Mouse (Mus musculus): ENCODE measurements around the gene Renbp. TPM values are rescaled to one million over a fixed set of nuclear protein-coding genes. Genes with fewer than 3 reads are reported as not detected.

Gene Renbp
- polyA plus RNA-seq, 2 experiments from 2014 or later = 6.4 to 15.1 TPM

- ATAC-seq = peak; percentile 6
Measured at GRCm38 (mm10) chrX:73921285-73921822, 9.3 kb downstream of the Renbp start.

- no peak for ATAC-seq
Measured at GRCm38 (mm10) chrX:73918631-73919030, 12.0 kb downstream of the Renbp start.

- no peak for ATAC-seq
Measured at GRCm38 (mm10) chrX:73916945-73917344, 13.7 kb downstream of the Renbp start.

- ATAC-seq = peak; percentile 83
Measured at GRCm38 (mm10) chrX:73914827-73915703, 15.6 kb downstream of the Renbp start.

GRCm38 (mm10) chrX:73911588-73911987, 19.1 kb downstream of the Renbp start:
- peak; percentile 55 for ATAC-seq

- ATAC-seq = peak; percentile 5
Measured at GRCm38 (mm10) chrX:73911156-73911555, 19.5 kb downstream of the Renbp start.

- ATAC-seq = no peak
Measured at GRCm38 (mm10) chrX:73910451-73910850, 20.2 kb downstream of the Renbp start.

GRCm38 (mm10) chrX:73910049-73910448, 20.6 kb downstream of the Renbp start:
- no peak for ATAC-seq

- no peak for ATAC-seq
Measured at GRCm38 (mm10) chrX:73897959-73898358, 32.7 kb downstream of the Renbp start.

- no peak for ATAC-seq
Measured at GRCm38 (mm10) chrX:73895719-73896118, 34.9 kb downstream of the Renbp start, which contains the start of gene L1cam. Gene L1cam (minus strand): TSS chrX:73896105.

- no peak for ATAC-seq
Measured at GRCm38 (mm10) chrX:73892833-73893232, 37.8 kb downstream of the Renbp start.

- no peak for ATAC-seq
Measured at GRCm38 (mm10) chrX:73891551-73892152, 39.0 kb downstream of the Renbp start, which contains the start of gene Avpr2. Gene Avpr2 (plus strand): TSS chrX:73892102.

GRCm38 (mm10) chrX:73881463-73881862, 49.2 kb downstream of the Renbp start:
- ATAC-seq = no peak

GRCm38 (mm10) chrX:73881036-73881427, 49.6 kb downstream of the Renbp start:
- ATAC-seq = peak; percentile 11

GRCm38 (mm10) chrX:73880194-73881035, 50.2 kb downstream of the Renbp start:
- peak; percentile 83 for ATAC-seq

GRCm38 (mm10) chrX:73877014-73877413, 53.6 kb downstream of the Renbp start:
- no peak for ATAC-seq

GRCm38 (mm10) chrX:73875881-73876280, 54.8 kb downstream of the Renbp start:
- ATAC-seq = no peak

Other genes with a start within 250 kb of the Renbp start
- gene Bcap31, start 214.7 kb downstream of the Renbp start, polyA plus RNA-seq (2017; shearing (Covaris generic)) = 100 to 1,000 TPM; 283 to 291 TPM
- 10 to 100 TPM; 23.3 to 44.3 TPM for gene Abcd1, start 214.3 kb downstream of the Renbp start, polyA plus RNA-seq (2017; shearing (Covaris generic))
- not detected for gene Plxnb3, start 173.8 kb downstream of the Renbp start, polyA plus RNA-seq (2017; shearing (Covaris generic))
- 1 to 10 TPM in 1 of 2 experiments, under 1 TPM in 1; 0.12 to 3.4 TPM for gene Srpk3, start 156.4 kb downstream of the Renbp start, polyA plus RNA-seq (2017; shearing (Covaris generic))
- 100 to 1,000 TPM; 146 to 173 TPM for gene Idh3g, start 144.0 kb downstream of the Renbp start, polyA plus RNA-seq (2017; shearing (Covaris generic))
- gene Ssr4, start 143.8 kb downstream of the Renbp start, polyA plus RNA-seq (2017; shearing (Covaris generic)) = 100 to 1,000 TPM; 214 to 239 TPM
- gene Pdzd4, start 105.9 kb downstream of the Renbp start, polyA plus RNA-seq (2017; shearing (Covaris generic)) = under 1 TPM; 0.08 to 0.16 TPM
- gene Avpr2, start 38.7 kb downstream of the Renbp start, polyA plus RNA-seq (2017; shearing (Covaris generic)) = 1 to 10 TPM; 2.6 to 3.3 TPM
- gene L1cam, start 34.7 kb downstream of the Renbp start, polyA plus RNA-seq (2017; shearing (Covaris generic)) = 10 to 100 TPM in 1 of 2 experiments, 1 to 10 TPM in 1; 7.3 to 13.0 TPM
- 100 to 1,000 TPM; 162 to 239 TPM for gene Arhgap4, start 9.0 kb downstream of the Renbp start, polyA plus RNA-seq (2017; shearing (Covaris generic))
- gene Naa10, start 8.9 kb downstream of the Renbp start, polyA plus RNA-seq (2017; shearing (Covaris generic)) = 100 to 1,000 TPM; 181 to 200 TPM
- gene Hcfc1, start 35.5 kb upstream of the Renbp start, polyA plus RNA-seq (2017; shearing (Covaris generic)) = 10 to 100 TPM; 34.2 to 45.5 TPM
- gene Irak1, start 93.1 kb upstream of the Renbp start, polyA plus RNA-seq (2017; shearing (Covaris generic)) = 10 to 100 TPM; 19.8 to 23.1 TPM
- not detected for gene Opn1mw, start 196.6 kb upstream of the Renbp start, polyA plus RNA-seq (2017; shearing (Covaris generic))
- 10 to 100 TPM; 19.9 to 20.2 TPM for gene Mecp2, start 204.5 kb upstream of the Renbp start, polyA plus RNA-seq (2017; shearing (Covaris generic))
- gene Tex28, start 237.0 kb upstream of the Renbp start, polyA plus RNA-seq (2017; shearing (Covaris generic)) = not detected
- gene Tktl1, start 246.4 kb upstream of the Renbp start, polyA plus RNA-seq (2017; shearing (Covaris generic)) = 1 to 10 TPM; 2.9 to 3.1 TPM

Measured in CD4-positive, CD25-positive, alpha-beta regulatory T cell, adult 4 months (primary cell).